8 mouse cellular contexts compared by ENCODE assay signal in genomic region chr13:23445156-23445555, GRCm38 (mm10). TPM values are rescaled to one million over a fixed set of nuclear protein-coding genes. Genes with fewer than 3 reads are reported as not detected.
A peak's percentile ranks its signal among the peaks of the same experiment; 100 is the strongest.
DNase-seq lines count a peak whose midpoint lies in the region; ATAC-seq lines count a peak whose summit lies in the region.

No protein-coding gene starts in this region.

- H3K4me1 ChIP-seq in lung, embryonic 16.5 days (replicated peaks; ENCODE audit: control insufficient read depth, insufficient read depth, low read length), result peaks cover 4% of the 10 kb centered on the region
- peaks cover 22% of the 10 kb centered on the region for H3K4me1 ChIP-seq in forebrain, embryonic 10.5 days
- peaks cover 6% of the 10 kb centered on the region for H3K4me1 ChIP-seq in limb, embryonic 10.5 days
- H3K4me1 ChIP-seq in neural tube, embryonic 15.5 days, result peaks cover 19% of the 10 kb centered on the region

- peak overlapping the region; percentile 70 for H3K4me3 ChIP-seq in lung, embryonic 16.5 days (ENCODE audit: low read length)
- peak overlapping the region; percentile 78 for H3K4me3 ChIP-seq in forebrain, embryonic 10.5 days
- H3K4me3 ChIP-seq in limb, embryonic 10.5 days, result peak overlapping the region; percentile 76
- peak overlapping the region; percentile 73 for H3K4me3 ChIP-seq in neural tube, embryonic 15.5 days (replicated peaks)

- H3K27ac ChIP-seq in lung, embryonic 16.5 days (ENCODE audit: low read length), result peak overlapping the region; percentile 96
- peak overlapping the region; percentile 98 for H3K27ac ChIP-seq in forebrain, embryonic 10.5 days
- peak overlapping the region; percentile 97 for H3K27ac ChIP-seq in limb, embryonic 10.5 days
- peak overlapping the region; percentile 99 for H3K27ac ChIP-seq in neural tube, embryonic 15.5 days (replicated peaks)

- DNase-seq in lung, postnatal 36 days, result no peak
- DNase-seq in forebrain, embryonic 10.5 days (ENCODE audit: extremely low spot score, low spot score), result no peak
- no peak for DNase-seq in limb, embryonic 10.5 days (ENCODE audit: low spot score)
- DNase-seq in yolk sac, embryonic 10.5 days (ENCODE audit: low spot score), result no peak
- DNase-seq in left cerebral cortex, postnatal 25 days (ENCODE audit: low spot score in 2 of 2), result no peak
- no peak for DNase-seq in gastrocnemius, postnatal 14 days

- no peaks in the 10 kb centered on the region for H3K9me3 ChIP-seq in lung, embryonic 16.5 days (ENCODE audit: control insufficient read depth, low read length)
- no peaks in the 10 kb centered on the region for H3K9me3 ChIP-seq in forebrain, embryonic 10.5 days
- H3K9me3 ChIP-seq in limb, embryonic 10.5 days (replicated peaks), result no peaks in the 10 kb centered on the region
- no peaks in the 10 kb centered on the region for H3K9me3 ChIP-seq in neural tube, embryonic 15.5 days (replicated peaks)

- 0 out of 2 replicates have a peak, but pooled peaks have one; percentile 3 for ATAC-seq in lung, embryonic 16.5 days (ENCODE audit: low read depth)
- ATAC-seq in neural tube, embryonic 15.5 days (ENCODE audit: low FRiP score), result peak; percentile 11

- H3K4me2 ChIP-seq in lung, embryonic 16.5 days (ENCODE audit: low read depth, low read length), result peak overlapping the region; percentile 55
- peak overlapping the region; percentile 71 for H3K4me2 ChIP-seq in neural tube, embryonic 15.5 days

- WGBS in lung, embryonic 16.5 days, result 2% methylated on average over 10 of the region's 10 CpGs
- 3% methylated on average over 10 of the region's 10 CpGs for whole genome bisulfite sequencing in forebrain, embryonic 10.5 days
- WGBS in limb, embryonic 10.5 days, result 3% methylated on average over 10 of the region's 10 CpGs
- WGBS in neural tube, embryonic 15.5 days, result 4% methylated on average over 10 of the region's 10 CpGs

- no peaks in the 10 kb centered on the region for H3K36me3 ChIP-seq in lung, embryonic 16.5 days (ENCODE audit: control insufficient read depth, insufficient read depth, low read length)
- no peaks in the 10 kb centered on the region for H3K36me3 ChIP-seq in forebrain, embryonic 10.5 days (replicated peaks)
- no peaks in the 10 kb centered on the region for H3K36me3 ChIP-seq in limb, embryonic 10.5 days
- no peaks in the 10 kb centered on the region for H3K36me3 ChIP-seq in neural tube, embryonic 15.5 days

- peak overlapping the region; percentile 80 for H3K9ac ChIP-seq in lung, embryonic 16.5 days (ENCODE audit: low read length)
- peak overlapping the region; percentile 76 for H3K9ac ChIP-seq in neural tube, embryonic 15.5 days (replicated peaks)

- intact Hi-C loops in left cerebral cortex, postnatal 25 days (cut with DNase I), result loop anchor here (5.0 kb wide), 3 partner anchors 1418 to 1733 kb away; no protein-coding TSS in a partner anchor
- intact Hi-C loops in gastrocnemius, postnatal 14 days (cut with DNase I; ENCODE audit: low total_unique reads), result no loop called here

- no peaks in the 10 kb centered on the region for H3K27me3 ChIP-seq in lung, embryonic 16.5 days (ENCODE audit: control insufficient read depth, insufficient read depth, low read depth, low read length)
- no peaks in the 10 kb centered on the region for H3K27me3 ChIP-seq in forebrain, embryonic 10.5 days (ENCODE audit: poor library complexity, severe bottlenecking)
- H3K27me3 ChIP-seq in limb, embryonic 10.5 days (ENCODE audit: low read depth, poor library complexity, severe bottlenecking), result no peaks in the 10 kb centered on the region
- H3K27me3 ChIP-seq in neural tube, embryonic 15.5 days (replicated peaks), result no peaks in the 10 kb centered on the region

RNA-seq across cellular contexts. Expression of gene Btn1a1, which starts 20.5 kb away (rescaled TPM):
- 0.06 and 0.10 TPM in 2 replicates for polyA plus RNA-seq in lung, embryonic 16.5 days (2015; fragmentation: Nextera tagmentation; extraction: Ambion mirVana)
- 0.09 TPM in 1 of 2 replicates, not detected in the other for polyA plus RNA-seq in forebrain, embryonic 10.5 days (2016; fragmentation: Nextera tagmentation; extraction: Ambion mirVana)
- 0.08 and 0.10 TPM in 2 replicates for polyA plus RNA-seq in limb, embryonic 10.5 days (2016; fragmentation: Nextera tagmentation; extraction: Ambion mirVana)
- polyA plus RNA-seq in neural tube, embryonic 15.5 days (2015; fragmentation: Nextera tagmentation; extraction: Ambion mirVana), result 0.15 TPM in 1 of 2 replicates, not detected in the other
- total RNA-seq in left cerebral cortex, postnatal 25 days (2021), result not detected
- not detected for total RNA-seq in gastrocnemius, postnatal 14 days (2021)

RNA-seq across cellular contexts. Expression of gene Abt1, which starts 21.5 kb away (rescaled TPM):
- 11.8 and 12.3 TPM in 2 replicates for polyA plus RNA-seq in lung, embryonic 16.5 days (2015; fragmentation: Nextera tagmentation; extraction: Ambion mirVana)
- 15.3 and 15.5 TPM in 2 replicates for polyA plus RNA-seq in forebrain, embryonic 10.5 days (2016; fragmentation: Nextera tagmentation; extraction: Ambion mirVana)
- 16.9 and 17.1 TPM in 2 replicates for polyA plus RNA-seq in limb, embryonic 10.5 days (2016; fragmentation: Nextera tagmentation; extraction: Ambion mirVana)
- 9.3 and 10.3 TPM in 2 replicates for polyA plus RNA-seq in neural tube, embryonic 15.5 days (2015; fragmentation: Nextera tagmentation; extraction: Ambion mirVana)
- total RNA-seq in left cerebral cortex, postnatal 25 days (2021), result 1 to 10 TPM; 8.3 to 8.9 TPM
- 1 to 10 TPM; 4.5 to 4.7 TPM for total RNA-seq in gastrocnemius, postnatal 14 days (2021)

RNA-seq across cellular contexts. Expression of gene Btn2a2, which starts 43.5 kb away (rescaled TPM):
- 0.20 and 0.28 TPM in 2 replicates for polyA plus RNA-seq in lung, embryonic 16.5 days (2015; fragmentation: Nextera tagmentation; extraction: Ambion mirVana)
- polyA plus RNA-seq in forebrain, embryonic 10.5 days (2016; fragmentation: Nextera tagmentation; extraction: Ambion mirVana), result 0.52 and 0.54 TPM in 2 replicates
- polyA plus RNA-seq in limb, embryonic 10.5 days (2016; fragmentation: Nextera tagmentation; extraction: Ambion mirVana), result 0.99 and 1.9 TPM in 2 replicates
- polyA plus RNA-seq in neural tube, embryonic 15.5 days (2015; fragmentation: Nextera tagmentation; extraction: Ambion mirVana), result 0.14 and 0.22 TPM in 2 replicates
- total RNA-seq in left cerebral cortex, postnatal 25 days (2021), result 1 to 10 TPM; 1.1 to 1.3 TPM
- not detected for total RNA-seq in gastrocnemius, postnatal 14 days (2021)
